Mouse (Mus musculus) T-helper 17 cell (primary cell): Measurements from ENCODE around the gene Clta.

Experiments used
- in situ Hi-C, 2 experiments: fragments of 300-600 bp; cut with MboI, MseI; formaldehyde crosslinking; loops; 1 replicate in 1 of 2; 2 replicates in 1 of 2; pipeline ENCODE4 v1.15.1; 2025; ENCODE audit warnings: high pct_unique_total_duplicates in 2 of 2

Clta gene

GRCm38 (mm10) chr4:44004126-44004525 is at the start of gene Clta:
TSS of gene Clta (plus strand) at chr4:44004452.
- in situ Hi-C loops = no loop called here

- in situ Hi-C loops = no loop called here
These were observed 46.9 kb upstream of the Clta start, which contains the start of gene Glipr2 for GRCm38 (mm10) chr4:43957292-43957845. TSS of gene Glipr2 (plus strand) at chr4:43957401.

DNA sequence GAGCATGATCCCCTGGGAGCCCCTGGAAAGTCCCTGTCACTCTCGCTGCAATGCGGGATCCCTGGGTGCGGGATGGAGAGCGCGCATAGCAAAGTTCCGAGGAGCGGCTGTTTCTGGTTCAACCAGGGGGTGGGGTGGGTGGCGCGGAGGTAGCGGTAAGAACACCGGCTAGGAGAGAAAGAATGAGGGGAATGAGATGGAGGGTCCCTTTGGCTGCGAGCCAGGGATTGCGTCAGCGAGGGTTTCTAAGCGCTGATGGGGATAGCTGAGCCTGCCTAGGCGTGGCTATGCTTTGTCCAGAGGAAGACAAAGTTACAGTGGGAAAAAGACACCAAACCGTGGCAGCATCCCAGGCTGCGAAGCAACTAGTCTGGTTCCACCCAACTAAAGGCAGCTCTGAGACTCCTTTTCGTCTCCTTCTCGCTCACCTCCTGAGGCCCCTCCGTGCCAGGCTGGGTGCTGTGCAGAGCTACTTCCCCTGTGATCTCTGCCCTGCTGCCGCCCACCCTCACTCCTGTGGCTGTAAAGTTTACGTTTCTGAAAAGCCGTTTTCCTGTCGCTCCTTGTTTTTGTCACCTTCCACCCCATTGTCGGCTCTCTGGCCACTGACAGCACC is 46.3 kb upstream of the Clta start:
- in situ Hi-C loops = no loop called here

- in situ Hi-C loops = no loop called here
These were observed 44.6 kb upstream of the Clta start for GRCm38 (mm10) chr4:43959523-43960179.

DNA sequence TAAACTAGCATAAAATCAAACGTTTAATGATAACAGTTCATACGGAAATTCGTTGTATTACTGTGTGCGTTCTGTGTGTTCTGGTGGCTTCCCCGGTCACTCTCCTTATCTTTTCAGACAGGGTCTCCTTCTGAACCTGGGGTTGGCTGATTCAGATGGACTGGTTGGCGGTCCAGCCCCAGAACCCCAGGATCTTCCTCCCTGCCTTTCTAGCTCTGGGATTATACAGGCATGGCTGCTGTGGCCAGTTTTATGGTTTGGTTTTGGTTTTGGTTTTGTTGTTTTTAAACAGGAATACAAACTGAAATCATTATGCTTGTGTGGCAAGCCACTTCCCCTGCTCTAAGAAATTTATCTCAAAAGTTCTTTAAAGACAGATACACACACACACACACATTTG is 44.0 kb upstream of the Clta start:
- in situ Hi-C loops = no loop called here

GRCm38 (mm10) chr4:43964326-43964833 is 39.9 kb upstream of the Clta start:
- in situ Hi-C loops = no loop called here

DNA sequence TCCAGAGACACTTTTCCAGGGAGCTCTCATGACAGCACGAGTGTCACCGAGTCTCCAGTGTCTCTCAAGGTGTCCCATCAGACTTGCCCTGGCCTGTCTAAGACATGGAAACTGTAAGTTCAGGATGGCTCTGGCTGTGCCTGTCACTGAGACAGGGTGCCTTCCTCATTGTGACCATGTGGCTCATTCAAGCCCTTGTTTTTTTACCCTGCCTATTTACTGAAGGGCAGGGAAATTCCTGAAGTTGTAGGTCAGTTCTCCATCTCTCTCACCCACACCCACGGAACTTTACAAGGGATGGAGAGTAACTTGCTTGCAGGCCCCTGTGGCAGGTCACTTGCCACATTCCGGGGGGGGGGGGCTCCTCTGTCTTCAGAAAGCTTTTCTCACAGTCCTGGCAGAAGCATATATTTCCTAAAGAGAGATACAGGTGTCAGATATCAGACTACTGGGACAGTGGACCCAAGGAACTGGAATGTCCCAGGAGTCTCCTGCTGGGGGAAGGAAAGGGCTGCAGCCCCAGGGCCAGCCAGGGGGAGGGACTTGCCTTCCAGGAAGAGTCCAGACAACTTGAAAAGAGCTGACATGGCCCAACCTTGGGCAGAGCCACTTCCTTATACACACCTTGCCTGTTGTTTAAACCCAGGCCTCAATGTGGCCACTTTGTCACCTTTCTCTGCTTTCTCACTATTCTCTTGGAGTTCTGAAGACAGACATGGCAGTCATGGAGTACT is 39.1 kb upstream of the Clta start:
- in situ Hi-C loops = no loop called here

DNA sequence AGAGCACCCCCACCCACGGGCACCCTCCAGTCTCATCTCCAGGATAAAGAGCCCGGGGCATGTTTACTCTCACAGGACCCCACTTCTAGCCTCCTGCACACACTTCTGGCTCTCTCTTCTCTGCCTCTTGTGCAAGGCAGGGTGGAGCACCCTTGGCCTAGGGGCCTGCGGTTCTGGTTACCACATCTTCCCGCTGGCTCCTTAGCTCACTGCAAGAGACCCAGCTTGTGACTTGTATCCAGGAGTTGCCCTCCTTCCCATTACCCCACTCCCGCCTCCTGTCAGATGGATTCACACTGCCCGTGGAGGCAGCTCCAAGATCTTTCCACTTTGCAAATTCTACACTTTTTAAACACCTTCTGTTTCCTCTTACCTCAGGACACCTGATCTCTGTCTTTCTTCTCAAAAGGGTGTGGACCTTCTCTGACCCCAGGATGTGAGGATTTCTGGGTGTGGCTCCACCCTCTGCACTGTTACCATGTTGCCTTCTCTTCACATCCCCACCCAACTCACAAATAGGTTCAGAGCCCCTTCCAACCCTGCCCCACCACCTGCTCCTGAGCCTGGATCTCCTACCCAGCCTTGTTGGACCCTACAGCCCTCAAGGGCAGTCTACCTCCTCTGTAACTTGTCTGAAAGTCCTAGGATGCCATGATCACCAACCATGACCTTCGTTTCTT is 38.3 kb upstream of the Clta start:
- in situ Hi-C loops = no loop called here

GRCm38 (mm10) chr4:43968650-43969049 is 35.6 kb upstream of the Clta start:
- in situ Hi-C loops = no loop called here

GRCm38 (mm10) chr4:43969373-43969772 is 34.9 kb upstream of the Clta start:
- in situ Hi-C loops = no loop called here

DNA sequence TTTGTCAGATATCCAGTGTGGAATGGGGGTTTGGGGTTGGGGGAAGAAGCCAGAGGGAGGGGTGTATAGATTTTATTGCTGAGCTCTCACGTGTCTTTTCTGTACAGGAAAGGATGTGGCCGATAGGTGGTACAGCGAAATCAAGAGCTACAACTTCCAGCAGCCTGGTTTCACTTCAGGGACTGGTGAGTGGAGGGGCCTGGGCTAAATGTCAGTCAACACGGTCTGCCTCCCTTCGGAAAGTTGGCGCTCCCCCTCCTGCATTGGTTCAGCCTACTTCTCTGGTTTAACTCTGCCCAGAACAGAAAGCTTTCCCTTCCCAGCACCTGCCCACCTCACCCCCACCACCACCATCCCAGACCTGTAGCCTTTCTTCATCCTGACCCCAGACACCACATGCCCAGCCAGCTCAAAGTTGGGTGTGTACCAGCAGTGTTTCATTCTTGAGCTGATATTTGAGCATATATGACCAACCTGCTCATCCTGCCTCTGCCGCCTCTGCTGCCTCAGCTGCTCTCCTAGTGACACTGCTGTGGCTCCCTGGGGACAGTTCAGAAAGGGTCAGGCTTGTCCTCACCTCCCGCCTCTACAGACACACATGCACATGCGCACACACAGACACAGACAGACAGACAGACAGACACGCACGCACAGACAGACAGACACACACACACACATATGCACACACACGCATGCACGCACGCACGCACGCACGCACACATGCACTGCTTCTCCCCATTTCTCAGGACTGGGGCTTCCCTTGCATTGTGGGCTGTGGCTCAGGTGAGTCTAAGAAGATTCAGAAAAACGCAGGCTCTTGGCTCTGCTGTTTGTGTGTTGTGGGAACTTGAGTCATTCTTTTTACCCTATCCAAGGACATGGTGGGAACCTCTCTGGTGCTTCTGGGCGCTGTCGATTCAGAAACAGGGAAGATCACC is 33.6 kb upstream of the Clta start:
- in situ Hi-C loops = no loop called here

DNA sequence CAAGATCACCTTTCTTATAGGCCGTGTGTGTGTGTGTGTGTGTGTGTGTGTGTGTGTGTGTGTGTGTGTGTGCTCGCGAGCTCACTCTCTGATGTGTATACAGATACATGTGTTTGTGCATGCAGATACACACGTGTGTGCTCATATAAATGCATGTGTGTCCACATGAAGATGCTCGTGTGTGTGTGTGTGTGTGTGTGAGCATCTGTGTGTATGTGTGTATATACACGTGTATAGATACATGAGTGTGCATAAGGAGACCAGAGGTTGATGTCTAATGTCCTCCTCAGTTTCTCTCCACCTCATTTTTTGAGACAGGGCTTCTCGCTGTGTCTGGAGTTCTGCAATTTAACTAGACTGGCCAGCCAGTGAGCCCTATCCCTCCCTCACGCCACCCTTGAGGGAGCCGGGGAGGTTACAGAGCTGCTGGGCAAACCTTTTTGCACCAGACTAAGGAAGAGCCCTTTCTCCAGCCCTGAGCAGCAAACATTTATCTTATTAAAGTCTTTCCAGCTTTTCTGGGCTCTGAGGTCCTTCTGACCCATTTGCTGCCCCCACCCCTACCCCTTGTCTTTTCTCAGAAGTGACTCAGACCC is 32.6 kb upstream of the Clta start:
- in situ Hi-C loops = no loop called here

GRCm38 (mm10) chr4:43972137-43972591 is 32.1 kb upstream of the Clta start:
- in situ Hi-C loops = no loop called here

DNA sequence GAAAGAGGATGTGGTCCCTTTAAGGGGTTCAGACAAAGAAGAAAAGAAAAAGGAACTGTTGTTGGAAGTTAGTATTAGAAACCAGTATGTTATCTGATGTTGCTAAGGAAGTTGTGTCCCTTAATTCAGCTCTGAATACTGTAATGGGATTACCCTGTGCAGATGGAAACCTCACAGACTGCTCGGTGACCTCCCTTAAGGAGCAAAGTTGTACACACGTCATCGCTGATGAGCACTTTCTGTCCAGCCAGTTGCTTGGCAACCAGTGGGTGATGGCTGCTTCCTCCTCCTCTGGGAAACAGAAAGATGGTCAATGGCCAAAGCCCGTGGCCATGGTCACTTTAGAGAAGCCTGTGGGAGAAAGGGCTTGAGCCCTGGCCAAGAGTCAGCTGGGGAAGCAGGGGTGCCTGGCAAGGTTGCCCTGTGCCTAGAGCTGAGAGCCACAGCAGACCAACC is 30.7 kb upstream of the Clta start:
- in situ Hi-C loops = no loop called here

DNA sequence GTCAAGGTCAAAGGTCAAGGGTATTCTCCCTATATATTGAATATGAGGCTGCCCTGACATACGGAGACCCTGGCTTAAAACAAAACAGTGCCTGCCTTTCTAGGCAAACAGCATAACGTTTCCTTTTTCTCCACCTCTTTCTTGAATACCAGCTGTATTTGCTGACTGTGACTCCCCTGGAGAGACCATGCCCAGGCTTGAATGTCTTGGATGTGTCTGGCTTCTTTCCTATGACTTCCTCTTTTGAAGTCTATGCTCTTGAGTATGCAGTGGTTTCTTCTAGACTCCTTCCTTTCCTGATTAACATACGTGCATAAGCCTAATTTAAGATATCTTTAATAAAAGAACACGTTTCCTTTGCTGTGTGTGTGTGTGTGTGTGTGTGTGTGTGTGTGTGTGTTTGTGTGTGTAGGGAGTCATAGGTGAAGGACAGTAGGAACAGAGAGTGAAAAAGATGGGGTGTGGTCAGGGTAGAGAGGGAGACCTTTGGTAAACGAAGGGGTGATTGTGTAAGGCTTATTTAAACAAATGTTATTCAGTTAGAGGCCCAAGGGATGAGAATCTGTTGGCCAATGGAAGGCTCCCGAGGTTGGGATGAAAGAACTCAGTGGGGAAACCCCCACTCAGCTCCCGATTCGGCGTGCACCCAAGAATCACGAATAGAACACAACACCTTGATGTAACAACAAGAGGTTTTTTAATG is 29.2 kb upstream of the Clta start:
- in situ Hi-C loops = no loop called here

DNA sequence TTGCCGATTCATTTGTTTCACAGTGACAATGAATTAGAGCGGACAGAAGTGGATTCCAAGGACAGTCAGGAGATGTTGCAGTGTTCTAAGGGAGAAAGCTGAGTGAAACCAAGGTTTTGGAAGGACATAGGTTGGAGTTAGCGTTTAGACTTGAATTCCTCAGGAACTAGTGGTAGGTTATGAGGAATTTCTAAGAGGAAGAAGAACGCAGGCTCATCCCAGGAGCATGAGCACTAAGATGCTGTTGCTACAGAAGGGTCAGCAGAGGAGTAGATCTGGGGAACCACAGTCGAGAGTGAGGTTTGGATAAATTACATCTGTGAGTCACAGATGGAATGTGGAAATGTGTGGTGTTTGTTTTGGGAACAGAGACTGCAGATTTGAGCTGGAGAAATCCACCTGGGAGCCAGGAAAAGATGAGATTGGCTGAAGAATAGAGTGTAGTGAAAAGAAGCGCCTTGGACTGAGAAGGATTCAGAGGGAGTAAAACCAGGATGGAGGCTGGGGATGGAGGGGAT is 28.0 kb upstream of the Clta start:
- in situ Hi-C loops = no loop called here

- in situ Hi-C loops = no loop called here
These were observed 25.5 kb upstream of the Clta start for GRCm38 (mm10) chr4:43978521-43979443.

- in situ Hi-C loops = loop anchor here (5.0 kb wide), 1 partner anchor 52 kb away; no protein-coding TSS in a partner anchor
These were observed 24.5 kb upstream of the Clta start for GRCm38 (mm10) chr4:43979746-43980145.
